Mouse (Mus musculus) thymus, postnatal 25 days (tissue): ENCODE measurements at regions not wholly inside any gene's neighbourhood (a gene's known extent, or its start where the extent isn't known, plus 50 kb on each side); places are given as distances from the start of the nearest gene placed in this dataset.

Experiments used
- DNase-seq: peaks from one replicate; pipeline ENCODE4 v3.0.0; 2022

DNA sequence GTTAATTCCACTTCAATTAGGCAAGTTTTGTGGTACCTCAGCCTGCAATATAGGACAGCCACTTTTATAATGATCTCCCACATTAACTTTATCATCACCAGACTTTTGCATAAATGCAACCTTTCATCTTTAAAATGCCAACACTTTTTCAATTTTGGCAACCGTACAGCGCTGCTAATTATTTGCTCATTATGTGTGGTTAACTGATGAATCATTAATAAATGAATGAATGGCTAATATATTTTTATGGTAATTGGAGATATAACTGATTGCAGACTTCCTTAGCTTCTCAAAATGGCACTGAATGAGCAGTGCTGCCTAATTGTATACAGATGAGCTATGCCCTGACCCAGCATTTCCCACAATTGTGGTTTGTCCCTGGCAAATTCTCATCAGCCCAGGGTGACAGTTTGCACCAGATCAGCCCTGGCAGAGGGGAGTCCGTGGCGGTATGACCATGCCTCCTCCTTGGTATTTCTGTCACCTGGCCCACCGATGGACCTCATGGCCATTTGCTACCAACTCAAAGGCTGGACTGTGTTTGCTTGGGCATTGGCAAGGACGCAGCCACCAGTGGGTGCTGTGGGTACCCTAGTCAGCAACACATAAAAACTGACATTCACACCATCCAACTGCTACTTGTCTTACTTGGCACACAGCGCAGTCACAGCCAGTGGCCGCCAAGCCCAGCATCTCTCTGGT is 173.7 kb upstream of the Lmo4 start:
- no peak for DNase-seq

DNA sequence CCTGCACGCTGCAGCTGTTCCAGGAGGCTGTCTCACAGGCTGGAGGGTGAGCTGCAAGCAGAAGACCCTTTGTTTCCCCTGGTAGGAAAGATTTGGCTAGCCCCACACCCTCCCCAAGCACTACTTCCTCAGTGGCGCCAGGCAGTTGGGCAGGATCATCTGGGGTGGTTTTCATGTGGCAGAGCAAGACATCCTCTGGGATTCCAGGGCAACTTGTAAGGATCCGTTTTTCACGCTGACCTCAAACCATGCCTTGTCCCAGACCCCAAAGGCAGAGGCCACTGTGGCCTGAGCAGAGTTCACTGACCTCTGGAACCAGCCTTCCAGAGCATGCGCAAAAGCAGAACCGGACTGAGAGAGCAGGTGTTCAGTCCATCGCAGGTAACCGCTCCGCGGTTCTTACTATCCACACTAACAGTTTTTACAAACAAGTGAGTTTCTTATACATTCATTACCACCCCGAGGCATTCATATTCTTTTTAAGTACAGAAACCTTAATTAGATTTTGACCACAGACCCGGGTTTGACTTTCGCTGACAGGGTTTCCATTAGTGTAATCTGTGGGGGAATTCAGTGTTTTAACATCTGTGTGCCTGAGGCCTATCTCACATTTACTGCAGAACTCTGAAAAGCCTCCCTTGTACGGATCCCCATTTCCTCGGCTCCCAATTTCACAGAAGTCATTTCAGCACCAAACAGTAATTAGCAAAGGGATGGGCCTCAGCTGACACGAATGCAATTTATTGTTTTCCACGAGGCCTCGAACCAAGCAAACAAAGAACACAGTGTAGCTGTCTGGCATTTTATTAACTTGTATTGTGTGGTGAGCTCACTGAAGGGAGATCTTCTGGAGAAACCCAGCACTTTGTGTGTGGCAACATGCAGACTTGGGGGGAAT is 172.9 kb upstream of the Lmo4 start:
- DNase-seq: no peak

DNA sequence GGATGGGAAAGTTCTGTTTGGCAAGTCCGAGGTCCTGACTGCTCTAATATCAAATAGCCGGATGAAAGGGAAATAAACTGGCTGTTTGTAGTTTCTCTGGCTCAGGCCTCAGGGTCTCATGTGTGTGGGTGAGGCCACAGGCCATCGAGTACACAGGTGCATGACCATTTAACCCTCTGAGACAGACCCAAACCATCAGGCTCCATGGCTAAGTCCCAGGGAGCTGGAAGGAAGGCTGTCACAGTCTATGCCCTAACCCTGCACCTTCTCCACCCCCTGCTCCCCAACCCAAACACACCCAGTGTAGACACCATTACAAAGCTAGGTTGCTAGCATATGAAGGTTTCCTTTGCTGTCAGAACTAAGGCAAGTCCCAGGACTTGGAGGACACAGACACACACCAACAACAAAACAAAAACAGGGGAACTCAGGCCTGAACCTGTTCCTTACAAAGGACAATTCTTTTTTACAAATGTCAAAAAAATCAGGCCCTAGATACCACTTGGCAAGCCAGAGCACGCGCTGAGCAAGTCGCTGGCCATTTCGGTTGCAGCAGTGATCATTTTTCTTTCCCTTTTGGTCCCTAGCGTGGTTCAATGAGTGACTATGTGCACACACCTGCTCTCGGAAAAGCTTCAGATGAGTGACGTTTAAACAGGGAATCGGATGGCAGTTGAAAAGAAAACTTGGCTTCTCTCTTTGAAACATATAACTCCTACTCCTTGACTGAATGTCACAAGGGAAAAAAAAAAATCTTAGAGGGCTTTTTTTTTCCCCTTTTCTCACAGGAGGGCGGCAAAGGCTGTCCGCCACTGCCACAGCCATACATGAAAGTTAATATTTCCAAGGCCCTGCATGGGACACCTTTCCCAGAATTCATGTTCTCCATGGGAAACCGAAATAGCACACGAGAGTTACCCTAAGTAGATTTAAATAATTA is 171.7 kb upstream of the Lmo4 start:
- DNase-seq: no peak

GRCm38 (mm10) chr3:144375725-144376412 is 170.8 kb upstream of the Lmo4 start:
- DNase-seq: no peak

- DNase-seq: no peak
Measured at GRCm38 (mm10) chr3:144368300-144368699, 163.3 kb upstream of the Lmo4 start.

DNA sequence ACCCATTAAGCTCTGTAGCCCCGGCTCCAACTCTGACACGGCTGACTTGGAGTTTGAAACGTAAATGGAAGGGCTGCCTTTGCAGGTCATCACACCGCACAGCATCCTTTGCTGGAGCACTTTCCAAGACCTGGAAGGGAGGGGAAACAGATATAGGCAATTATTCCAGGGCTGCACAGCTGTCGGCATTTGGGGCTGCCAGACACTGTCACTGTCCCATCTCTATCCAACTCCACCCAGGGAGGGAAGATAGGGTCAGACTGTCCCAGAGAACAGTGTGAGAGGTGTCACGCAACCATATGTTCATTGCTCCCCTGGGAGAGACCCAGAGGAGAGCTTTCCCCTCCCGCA is 162.7 kb upstream of the Lmo4 start:
- DNase-seq: no peak

DNA sequence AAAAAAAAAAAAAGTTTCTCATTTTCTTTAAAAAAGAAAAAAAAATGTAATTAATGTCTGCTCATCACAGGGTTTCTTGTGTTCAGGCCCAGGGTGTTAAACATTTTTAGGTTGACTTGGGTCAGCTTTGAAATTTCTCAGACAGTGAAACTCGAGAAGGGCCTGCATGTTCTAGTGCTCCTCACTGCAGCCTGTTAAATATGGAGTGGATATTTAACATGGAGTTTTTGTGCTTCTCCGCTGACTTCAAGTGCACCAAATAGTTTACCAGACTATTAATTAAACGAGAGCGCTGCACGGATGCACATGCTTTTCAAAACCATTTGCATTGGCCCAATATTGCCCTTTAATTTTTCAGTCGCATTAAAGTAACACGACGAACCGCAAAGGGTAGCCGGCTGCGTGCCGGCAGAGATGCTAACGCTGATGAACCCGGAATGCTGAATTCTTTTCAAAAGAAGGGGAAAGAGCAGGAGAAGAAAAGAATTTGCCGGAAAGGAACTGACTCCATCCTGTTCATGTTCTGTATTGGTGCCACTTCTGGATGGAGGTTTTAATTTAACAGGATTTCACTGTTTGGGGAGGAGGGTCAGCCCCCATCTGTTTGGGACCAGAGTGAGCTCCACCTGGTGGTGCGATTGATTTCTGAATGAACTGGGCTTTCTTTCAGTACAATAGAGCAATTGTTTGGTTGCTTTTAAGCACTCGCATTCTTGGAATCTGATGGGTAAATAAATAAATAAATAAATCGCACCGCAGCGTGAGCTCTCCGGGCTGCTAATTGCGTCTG is 162.2 kb upstream of the Lmo4 start:
- DNase-seq: no peak

- no peak for DNase-seq
Measured at GRCm38 (mm10) chr3:144365894-144366293, 160.9 kb upstream of the Lmo4 start.

- peak; percentile 62 for DNase-seq
Measured at GRCm38 (mm10) chr3:144362472-144362871, 157.5 kb upstream of the Lmo4 start.

GRCm38 (mm10) chr3:144361203-144361978 is 156.4 kb upstream of the Lmo4 start:
- no peak for DNase-seq

- DNase-seq: no peak
Measured at GRCm38 (mm10) chr3:144356948-144357295, 151.9 kb upstream of the Lmo4 start.

- DNase-seq: no peak
Measured at GRCm38 (mm10) chr3:144356103-144356947, 151.3 kb upstream of the Lmo4 start.

GRCm38 (mm10) chr3:144352559-144352958 is 147.5 kb upstream of the Lmo4 start:
- no peak for DNase-seq

DNA sequence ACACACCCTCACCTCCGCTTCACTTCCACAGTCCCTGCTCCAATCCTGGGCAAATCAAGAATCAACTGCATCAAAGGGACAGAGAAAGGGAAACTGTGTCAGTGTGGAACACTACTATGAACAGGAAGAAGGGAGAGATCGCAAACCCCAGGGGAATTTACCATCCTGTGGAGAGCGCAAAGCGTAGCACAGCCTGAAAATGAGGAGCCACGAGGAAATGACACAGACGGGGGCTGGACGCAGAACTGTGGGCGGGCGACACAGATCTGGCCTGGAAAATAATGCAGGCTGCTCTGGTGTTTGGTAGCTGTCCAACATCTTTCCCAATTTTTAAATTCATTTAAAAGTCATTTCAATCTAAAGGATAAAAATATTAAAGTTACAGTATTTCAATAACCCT is 143.4 kb upstream of the Lmo4 start:
- no peak for DNase-seq

DNA sequence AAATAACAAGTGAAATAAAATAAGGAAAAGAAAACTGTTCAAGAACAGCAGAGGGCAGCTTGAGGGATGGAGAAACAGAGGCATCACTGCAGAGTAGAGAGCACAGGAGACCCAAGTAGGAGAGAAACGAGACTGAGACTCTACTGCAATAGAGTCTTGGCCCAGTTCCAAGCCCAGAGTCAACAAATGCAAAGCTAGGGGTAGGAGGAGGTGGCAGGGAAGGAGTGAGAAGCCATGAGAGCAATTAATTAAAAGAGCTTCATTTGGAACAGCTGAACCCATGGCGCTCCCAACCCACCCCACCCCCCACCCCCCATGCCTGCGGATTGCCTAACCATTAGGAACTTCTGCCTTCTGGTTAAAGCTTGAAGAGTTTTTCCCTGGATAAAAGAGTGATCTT is 130.2 kb upstream of the Lmo4 start:
- no peak for DNase-seq

GRCm38 (mm10) chr3:144334201-144334600 is 129.2 kb upstream of the Lmo4 start:
- DNase-seq: no peak

- no peak for DNase-seq
Measured at GRCm38 (mm10) chr3:144332353-144332752, 127.3 kb upstream of the Lmo4 start.

DNA sequence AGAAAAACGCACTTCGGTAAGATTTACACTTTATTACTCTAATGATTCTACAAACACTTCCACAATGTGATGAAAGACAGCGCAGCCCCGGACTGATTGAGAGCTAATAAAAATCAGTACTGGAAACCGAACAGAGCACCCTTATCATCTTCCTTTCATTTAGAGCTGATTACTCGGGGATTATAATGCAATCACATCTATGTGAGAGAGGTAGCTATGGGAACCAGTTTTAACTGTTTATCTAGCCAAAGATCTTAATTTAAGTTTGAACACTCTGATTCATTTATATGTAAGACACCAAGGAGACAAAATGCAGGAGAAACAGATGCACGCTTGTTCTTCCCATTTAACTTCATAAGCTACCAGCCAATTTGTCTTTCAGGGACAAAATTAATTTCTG is 124.1 kb upstream of the Lmo4 start:
- DNase-seq: no peak

- no peak for DNase-seq
Measured at GRCm38 (mm10) chr3:144327235-144327760, 122.3 kb upstream of the Lmo4 start.

DNA sequence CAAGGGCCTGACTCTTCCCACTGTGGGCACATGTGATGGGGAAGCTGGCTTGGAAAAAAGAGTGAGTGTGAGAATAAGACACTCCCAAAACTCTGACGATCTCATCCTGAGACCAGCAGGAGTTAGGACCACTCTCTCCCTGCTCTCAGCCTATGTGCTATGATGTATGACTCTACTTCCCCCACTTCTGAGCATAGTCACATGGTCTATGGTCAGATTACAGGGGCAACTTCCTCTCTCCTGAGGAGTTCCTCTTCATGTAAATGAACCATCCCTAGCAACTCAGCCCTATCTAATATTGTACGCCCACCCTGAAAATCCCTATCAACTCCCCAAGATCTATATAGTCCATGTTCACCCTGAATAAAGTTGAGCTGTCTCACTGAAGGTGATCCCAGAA is 120.0 kb upstream of the Lmo4 start:
- DNase-seq: no peak
